Mouse (Mus musculus) G1E (cell line): ENCODE measurements around the gene Fxr2.

Source experiments
- CTCF ChIP-seq: IDR thresholded peaks from 2 replicates; pipeline ENCODE4 v1.5.1; 2012; ENCODE audit warnings: low read depth, low read length, inconsistent platforms, mixed read lengths
- GATA1 ChIP-seq: IDR thresholded peaks from 2 replicates; pipeline ENCODE4 v1.6.1; 2012; ENCODE audit warnings: borderline replicate concordance, low read length, inconsistent platforms, mixed read lengths
- POLR2AphosphoS5 ChIP-seq: IDR thresholded peaks from 2 replicates; pipeline ENCODE4 v1.6.1; 2012; ENCODE audit warnings: low read depth, low read length, inconsistent platforms; ENCODE audit not compliant: insufficient replicate concordance
- TAL1 ChIP-seq: conservative IDR thresholded peaks from 2 replicates; pipeline ENCODE4 v1.6.1; 2012; ENCODE audit warnings: low read depth, low read length, inconsistent platforms, mixed read lengths

GRCm38 (mm10) chr11:69665961-69666664 is 33.3 kb downstream of the Fxr2 start, which contains the start of gene Cd68:
- TF ChIP-seq CTCF, result no peak
- no peak for TF ChIP-seq GATA1
- peak; percentile 87; the same call in 1 of the 2 replicates for TF ChIP-seq POLR2AphosphoS5
- TF ChIP-seq TAL1, result no peak
